Mouse (Mus musculus): Measurements from ENCODE around the gene Sox6.

DNA sequence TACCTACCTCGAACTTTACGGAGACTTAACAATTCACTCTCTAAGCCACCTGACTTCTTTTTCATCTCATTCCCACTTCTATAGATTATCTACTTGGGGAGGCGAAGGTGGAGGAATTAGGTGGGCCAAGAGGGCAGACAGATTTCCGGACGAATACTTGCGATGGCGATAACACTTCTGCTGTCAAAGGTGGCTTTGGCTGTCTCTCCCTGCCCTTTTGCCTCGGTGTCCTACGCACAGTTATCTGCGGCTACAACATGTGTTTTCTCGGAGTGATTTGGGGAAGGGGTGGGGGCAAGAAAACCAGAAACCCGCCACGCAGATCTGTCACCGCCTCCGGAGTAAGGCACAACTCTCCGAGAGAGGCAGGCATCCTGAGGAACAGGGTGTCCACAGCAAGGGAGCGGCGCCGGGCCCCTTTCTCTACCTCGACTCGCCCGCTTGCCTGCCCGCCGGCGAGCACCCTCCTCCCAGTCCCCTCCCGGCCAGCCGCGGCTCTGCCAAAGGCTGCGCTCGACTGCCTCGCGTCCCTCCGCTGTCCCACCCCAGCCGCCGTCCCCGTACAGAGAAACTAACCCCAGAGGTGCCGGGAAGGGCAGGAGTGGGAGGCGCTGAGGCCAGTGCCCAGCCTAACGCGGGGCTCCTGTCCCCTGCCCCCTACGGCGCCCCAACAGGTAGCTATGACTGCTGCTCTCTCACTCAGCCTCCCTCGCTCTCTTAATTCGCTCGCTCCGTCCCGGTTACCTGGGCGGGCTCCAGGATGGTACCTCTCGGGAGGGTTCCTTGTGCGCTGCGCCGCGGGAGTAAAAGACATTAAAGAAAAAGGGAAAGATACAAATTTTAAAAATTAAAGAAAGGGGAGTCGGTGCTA, 5.0 kb downstream of the Sox6 start:
- TF ChIP-seq CTCF (IDR thresholded peaks at IDR 0.05; ENCODE audit: borderline replicate concordance, insufficient read depth, low read depth, low read length) (no peak), POLR2A (IDR thresholded peaks at IDR 0.05; ENCODE audit: borderline replicate concordance, insufficient read depth, low read length) (no peak)

Measured in cerebellum, adult 2 months (tissue).